Mouse (Mus musculus): Measurements from ENCODE around the gene Rps6ka1.

DNA sequence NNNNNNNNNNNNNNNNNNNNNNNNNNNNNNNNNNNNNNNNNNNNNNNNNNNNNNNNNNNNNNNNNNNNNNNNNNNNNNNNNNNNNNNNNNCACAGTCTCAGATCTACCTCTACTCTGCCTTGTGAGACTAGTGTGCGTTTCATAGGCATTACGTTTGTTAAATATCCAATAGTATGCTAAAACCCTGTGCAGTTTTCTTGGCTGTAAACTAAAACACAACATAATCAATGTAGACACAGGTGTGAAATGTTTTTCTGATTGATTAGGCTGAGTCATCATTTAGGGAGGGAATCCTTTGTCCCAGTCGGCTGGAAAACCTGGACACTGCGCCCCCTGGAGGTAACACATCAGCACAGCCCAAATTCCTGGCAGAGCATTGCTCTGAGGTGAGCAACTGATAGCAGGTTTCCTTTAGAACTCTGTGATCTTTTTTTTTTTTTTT lies 48.2 kb downstream of the Rps6ka1 start:
- TF ChIP-seq TAL1 (IDR thresholded peaks at IDR 0.05; ENCODE audit: low read length) (no peak), GATA1 (IDR thresholded peaks at IDR 0.05; ENCODE audit: low read length) (no peak)

Measured in erythroblast, embryonic 14.5 days (primary cell).